Mouse (Mus musculus): Measurements from ENCODE around the gene Rnd1.

DNA sequence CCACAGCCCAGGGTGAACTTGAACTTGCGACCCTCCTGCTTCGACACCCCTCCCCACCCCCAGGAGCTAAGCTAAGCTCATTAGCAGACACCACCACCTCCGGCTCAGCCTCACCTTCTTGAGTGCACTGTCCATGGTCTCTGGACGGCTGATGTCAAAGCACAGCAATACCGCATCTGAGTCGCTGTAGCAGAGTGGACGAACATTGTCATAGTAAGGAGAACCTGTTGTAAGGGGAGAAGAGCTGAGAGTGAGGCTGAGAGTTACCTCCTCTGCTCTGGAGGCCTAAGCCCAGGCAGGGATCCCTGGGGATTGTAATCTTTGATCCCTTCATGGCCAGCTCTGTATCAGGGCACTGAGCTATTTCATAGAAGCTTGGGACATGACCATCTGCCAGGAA lies 3.5 kb downstream of the Rnd1 start:
- TF ChIP-seq GATA1 (IDR thresholded peaks at IDR 0.05; ENCODE audit: low read length) = no peak
- TF ChIP-seq TAL1 (IDR thresholded peaks at IDR 0.05; ENCODE audit: low read length) = no peak
